Mouse (Mus musculus): Measurements from ENCODE around the gene Slc39a9. TPM values are rescaled to one million over a fixed set of nuclear protein-coding genes. Genes with fewer than 3 reads are reported as not detected.

Gene Slc39a9
- polyA plus RNA-seq (2012; rRNA removed) = 9.1 and 10.7 TPM in 2 replicates

GRCm38 (mm10) chr12:80643693-80644505, at the start of gene Slc39a9, which contains the start of gene Erh:
Slc39a9 (plus strand) TSS chr12:80643883.
Erh (minus strand) TSS chr12:80644341.

GRCm38 (mm10) chr12:80692269-80692972, 48.7 kb downstream of the Slc39a9 start, which contains the start of gene Plekhd1:
Plekhd1 (plus strand) TSS chr12:80692591.

Other genes starting within 250 kb of the Slc39a9 start
- 3.4 and 4.1 TPM in 2 replicates for gene Dcaf5, start 207.3 kb upstream of the Slc39a9 start, polyA plus RNA-seq (2012; rRNA removed)
- gene Exd2, start 180.8 kb upstream of the Slc39a9 start, polyA plus RNA-seq (2012; rRNA removed) = 4.5 and 4.7 TPM in 2 replicates
- gene Galnt16, start 125.6 kb upstream of the Slc39a9 start, polyA plus RNA-seq (2012; rRNA removed) = 0.01 and 0.17 TPM in 2 replicates
- gene Erh, start 458 bp downstream of the Slc39a9 start, polyA plus RNA-seq (2012; rRNA removed) = 160 and 161 TPM in 2 replicates
- gene Plekhd1, start 48.7 kb downstream of the Slc39a9 start, polyA plus RNA-seq (2012; rRNA removed) = 0.16 and 0.19 TPM in 2 replicates
- gene Ccdc177, start 116.8 kb downstream of the Slc39a9 start, polyA plus RNA-seq (2012; rRNA removed) = not detected in 2 replicates
- 10.2 and 11.8 TPM in 2 replicates for gene Susd6, start 146.6 kb downstream of the Slc39a9 start, polyA plus RNA-seq (2012; rRNA removed)